Mouse (Mus musculus) spleen, adult 2 months (tissue): ENCODE results near the gene Olfr1342.

ENCODE experiments used
- CTCF ChIP-seq: fragments of 200-500 bp; IDR thresholded peaks from 2 replicates; pipeline ENCODE4 v1.5.1; 2011; ENCODE audit warnings: mild to moderate bottlenecking, inconsistent platforms; ENCODE audit not compliant: insufficient read depth, insufficient read length, insufficient replicate concordance; ENCODE audit errors: extremely low read depth
- POLR2A ChIP-seq: fragments of 200-500 bp; IDR thresholded peaks from 2 replicates; pipeline ENCODE4 v1.6.1; 2011; ENCODE audit warnings: low read depth, low read length, inconsistent platforms

DNA sequence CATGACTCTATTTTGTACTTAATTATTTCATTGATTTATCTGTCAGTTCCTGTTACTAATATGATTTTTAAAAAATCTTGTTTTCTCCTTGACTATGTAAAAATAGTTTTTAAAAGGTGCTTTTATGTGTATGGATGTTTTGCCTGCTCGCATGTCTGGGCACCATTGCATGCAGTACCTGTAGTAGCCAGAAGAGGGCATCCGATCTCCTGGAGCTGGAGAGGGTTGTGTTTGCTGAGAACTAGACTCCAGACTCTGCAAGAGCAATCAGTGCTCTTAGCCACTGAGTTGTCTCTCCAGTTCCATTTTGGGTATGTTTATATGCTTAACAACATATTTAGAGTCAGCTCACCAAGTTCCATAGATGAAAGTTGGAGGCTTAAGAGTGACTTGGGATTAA is 47.3 kb downstream of the Olfr1342 start:
- peak; percentile 51; the same call in 1 of the 2 replicates for TF ChIP-seq CTCF
- no peak for TF ChIP-seq POLR2A
